ENCODE assay signal across 8 mouse cellular contexts in genomic region chr16:84774003-84774703, GRCm38 (mm10). TPM values are rescaled to one million over a fixed set of nuclear protein-coding genes. Genes with fewer than 3 reads are reported as not detected.
DNase-seq lines count a peak whose midpoint lies in the region; ATAC-seq and TF ChIP-seq lines count a peak whose summit lies in the region.

TSS of gene Jam2 (plus strand) at chr16:84774123.

- H3K4me3 ChIP-seq in liver, postnatal 0 days (ENCODE audit: low read depth, low read length): peak within 1 kb of the TSS; percentile 58
- H3K4me3 ChIP-seq in neural tube, embryonic 13.5 days: peak within 1 kb of the TSS; percentile 77

- H3K4me2 ChIP-seq in liver, postnatal 0 days (ENCODE audit: low read depth, low read length): peak within 1 kb of the TSS; percentile 91
- peak within 1 kb of the TSS; percentile 98 for H3K4me2 ChIP-seq in neural tube, embryonic 13.5 days

- H3K27me3 ChIP-seq in liver, postnatal 0 days (ENCODE audit: insufficient read depth, low read length): peaks cover 20% of the 10 kb centered on the region
- H3K27me3 ChIP-seq in neural tube, embryonic 13.5 days: no peaks in the 10 kb centered on the region

- no peak for TF ChIP-seq CTCF in liver, postnatal 0 days (IDR thresholded peaks at IDR 0.05; ENCODE audit: low read depth)

- TF ChIP-seq EP300 in liver, postnatal 0 days (IDR thresholded peaks at IDR 0.05; ENCODE audit: low read depth): no peak

- no peak within 1 kb of the TSS for H3K27ac ChIP-seq in liver, postnatal 0 days (ENCODE audit: low read depth)
- H3K27ac ChIP-seq in neural tube, embryonic 13.5 days (replicated peaks): peak within 1 kb of the TSS; percentile 93

- H3K4me1 ChIP-seq in liver, postnatal 0 days (ENCODE audit: insufficient read depth): no peaks in the 10 kb centered on the region; the same call in 1 of the 2 replicates
- peaks cover 34% of the 10 kb centered on the region for H3K4me1 ChIP-seq in neural tube, embryonic 13.5 days (replicated peaks)

- DNase-seq in ES-CJ7 (ENCODE audit: low read depth, low spot score): peak; percentile 87
- peak; percentile 22 to 25 for DNase-seq in cerebellum, adult 18-20 months
- DNase-seq in forelimb bud, embryonic 11.5 days (ENCODE audit: low read depth, low spot score): peak; percentile 39
- peak; percentile 83 for DNase-seq in heart, postnatal 25 days (ENCODE audit: low spot score)
- peak in 1 of 2 experiments; percentile 23 for DNase-seq in layer of hippocampus, adult 18-20 months (ENCODE audit: low spot score in 2 of 2)
- peak; percentile 44 for DNase-seq in liver, postnatal 0 days
- DNase-seq in thymus, adult 18-20 months: peak; percentile 3 to 6

- intact Hi-C loops in heart, postnatal 25 days (cut with DNase I): loop anchor here (2.0 kb wide), 1 partner anchor 61 kb away; the partner anchor contains the start of genes Atp5j and Gabpa

- peak; percentile 65 for ATAC-seq in liver, postnatal 0 days
- ATAC-seq in neural tube, embryonic 13.5 days (ENCODE audit: low read depth): peak; percentile 89

- WGBS in liver, postnatal 0 days (ENCODE audit: insufficient replicate concordance): 2% methylated on average over 42 of the region's 43 CpGs
- 1% methylated on average over 41 of the region's 43 CpGs for WGBS in neural tube, embryonic 13.5 days

- no peaks in the 10 kb centered on the region for H3K9me3 ChIP-seq in liver, postnatal 0 days (ENCODE audit: low read length)
- H3K9me3 ChIP-seq in neural tube, embryonic 13.5 days: no peaks in the 10 kb centered on the region

- H3K9ac ChIP-seq in liver, postnatal 0 days (replicated peaks): peak within 1 kb of the TSS; percentile 50
- H3K9ac ChIP-seq in neural tube, embryonic 13.5 days: peak within 1 kb of the TSS; percentile 80

- H3K36me3 ChIP-seq in liver, postnatal 0 days (replicated peaks; ENCODE audit: insufficient read depth, low read length): no peaks in the 10 kb centered on the region
- H3K36me3 ChIP-seq in neural tube, embryonic 13.5 days: peaks cover 5% of the 10 kb centered on the region; the same call in 1 of the 2 replicates

RNA-seq across cellular contexts. Expression of gene Jam2, which starts in this region (rescaled TPM):
- 10 to 100 TPM; 63.5 to 66.0 TPM for total RNA-seq in heart, postnatal 25 days (2021)
- 10 to 100 TPM; 18.2 to 22.6 TPM for total RNA-seq in layer of hippocampus, adult 18-20 months (2021)
- 2.9 and 3.2 TPM in 2 replicates for polyA plus RNA-seq in liver, postnatal 0 days (2015; fragmentation: Nextera tagmentation; extraction: Ambion mirVana)
- polyA plus RNA-seq in neural tube, embryonic 13.5 days (2015; fragmentation: Nextera tagmentation; extraction: Ambion mirVana): 24.5 and 26.9 TPM in 2 replicates
